Mouse (Mus musculus): ENCODE data around the gene Ucn2. TPM values are rescaled to one million over a fixed set of nuclear protein-coding genes. Genes with fewer than 3 reads are reported as not detected.

Ucn2 gene
- not detected for polyA plus RNA-seq (2017; shearing (Covaris generic))

GRCm38 (mm10) chr9:108985710-108986109, at the start of gene Ucn2:
Gene Ucn2, plus strand, starts transcription at chr9:108986010.

GRCm38 (mm10) chr9:108936418-108937364, 49.1 kb upstream of the Ucn2 start, which contains the start of gene Uqcrc1:
Gene Uqcrc1, plus strand, starts transcription at chr9:108936633.

GRCm38 (mm10) chr9:108953081-108953636, 32.7 kb upstream of the Ucn2 start, which contains the start of gene Col7a1:
Gene Col7a1, plus strand, starts transcription at chr9:108953586.

GRCm38 (mm10) chr9:108991428-108992084, 5.7 kb downstream of the Ucn2 start, which contains the start of gene Pfkfb4:
Gene Pfkfb4, plus strand, starts transcription at chr9:108991778.

Other genes with a start within 250 kb of the Ucn2 start
- gene Ip6k2, start 202.2 kb upstream of the Ucn2 start, polyA plus RNA-seq (2017; shearing (Covaris generic)): 17.6 TPM
- gene Nckipsd, start 177.6 kb upstream of the Ucn2 start, polyA plus RNA-seq (2017; shearing (Covaris generic)): 16.4 TPM
- 0.01 TPM for gene Celsr3, start 159.7 kb upstream of the Ucn2 start, polyA plus RNA-seq (2017; shearing (Covaris generic))
- gene Slc26a6, start 132.7 kb upstream of the Ucn2 start, polyA plus RNA-seq (2017; shearing (Covaris generic)): 19.4 TPM
- not detected for gene Tmem89, start 71.4 kb upstream of the Ucn2 start, polyA plus RNA-seq (2017; shearing (Covaris generic))
- gene Uqcrc1, start 49.4 kb upstream of the Ucn2 start, polyA plus RNA-seq (2017; shearing (Covaris generic)): 354 TPM
- 0.14 TPM for gene Col7a1, start 32.4 kb upstream of the Ucn2 start, polyA plus RNA-seq (2017; shearing (Covaris generic))
- 4.9 TPM for gene Pfkfb4, start 5.8 kb downstream of the Ucn2 start, polyA plus RNA-seq (2017; shearing (Covaris generic))
- gene Shisa5, start 52.6 kb downstream of the Ucn2 start, polyA plus RNA-seq (2017; shearing (Covaris generic)): 4,571 TPM
- gene Trex1, start 73.7 kb downstream of the Ucn2 start, polyA plus RNA-seq (2017; shearing (Covaris generic)): 88.7 TPM
- 26.6 TPM for gene Atrip, start 88.1 kb downstream of the Ucn2 start, polyA plus RNA-seq (2017; shearing (Covaris generic))
- gene Ccdc51, start 96.5 kb downstream of the Ucn2 start, polyA plus RNA-seq (2017; shearing (Covaris generic)): 16.7 TPM
- gene Tma7, start 96.6 kb downstream of the Ucn2 start, polyA plus RNA-seq (2017; shearing (Covaris generic)): 529 TPM
- 2.9 TPM for gene Plxnb1, start 109.4 kb downstream of the Ucn2 start, polyA plus RNA-seq (2017; shearing (Covaris generic))
- not detected for gene Fbxw21, start 176.0 kb downstream of the Ucn2 start, polyA plus RNA-seq (2017; shearing (Covaris generic))
- gene Fbxw13, start 210.0 kb downstream of the Ucn2 start, polyA plus RNA-seq (2017; shearing (Covaris generic)): not detected
- 0.07 TPM for gene Fbxw20, start 248.7 kb downstream of the Ucn2 start, polyA plus RNA-seq (2017; shearing (Covaris generic))

Data from CD4-positive, CD25-positive, alpha-beta regulatory T cell (primary cell).